Mouse (Mus musculus) stomach, embryonic 16.5 days (tissue): Measurements from ENCODE around the gene Frrs1l. TPM values are rescaled to one million over a fixed set of nuclear protein-coding genes. Genes with fewer than 3 reads are reported as not detected.

Experiments used
- ATAC-seq: fragments of 200-750 bp; cut with Nextera tagmentation; 2 replicates; pipeline ENCODE4 v1.8.0; 2017; ENCODE audit warnings: moderate number of reproducible peaks, moderate TSS enrichment; ENCODE audit not compliant: insufficient read depth, low FRiP score
- H3K27ac ChIP-seq: fragments of 300-500 bp; sonication (generic); 2 replicates; pipeline ENCODE4 v1.5.1; 2014; ENCODE audit warnings: low read length
- H3K27me3 ChIP-seq: fragments of 300-500 bp; sonication (generic); 2 replicates; pipeline ENCODE4 v1.6.1; 2014; ENCODE audit warnings: low read length, control low read depth, mixed read lengths; ENCODE audit not compliant: control insufficient read depth, insufficient read depth
- H3K36me3 ChIP-seq: fragments of 300-500 bp; sonication (generic); 2 replicates; pipeline ENCODE4 v1.6.1; 2014; ENCODE audit warnings: low read length; ENCODE audit not compliant: control insufficient read depth, insufficient read depth
- H3K4me1 ChIP-seq: fragments of 300-500 bp; sonication (generic); 2 replicates; pipeline ENCODE4 v1.6.1; 2014; ENCODE audit warnings: low read length, control low read depth, mixed read lengths; ENCODE audit not compliant: control insufficient read depth, insufficient read depth
- H3K4me2 ChIP-seq: fragments of 300-500 bp; sonication (generic); 2 replicates; pipeline ENCODE4 v1.6.1; 2014; ENCODE audit warnings: low read depth, low read length, mixed read lengths
- H3K4me3 ChIP-seq: fragments of 300-500 bp; sonication (generic); replicated peaks from 2 replicates; pipeline ENCODE4 v1.5.1; 2014; ENCODE audit warnings: mild to moderate bottlenecking, low read length
- H3K9ac ChIP-seq: fragments of 300-500 bp; sonication (generic); 2 replicates; pipeline ENCODE4 v1.6.1; 2014; ENCODE audit warnings: low read length
- H3K9me3 ChIP-seq: fragments of 300-500 bp; sonication (generic); replicated peaks from 2 replicates; pipeline ENCODE4 v1.6.1; 2016; ENCODE audit warnings: low read length, control low read depth; ENCODE audit not compliant: control insufficient read depth
- WGBS: fragments of 180-500 bp; shearing (Covaris S2); extraction: QIAGEN DNeasy Blood & Tissue Kit; methylation state at CpG from one replicate; pipeline ENCODE4 v1.1.7; 2014; 5-methylcytosine and 5-hydroxymethylcytosine counted together
- polyA plus RNA-seq: library from polyadenylated mRNA; unstranded; fragments of >200 nt; fragmentation: Nextera tagmentation; extraction: Ambion mirVana; gene quantifications from 2 replicates; pipeline ENCODE4 v1.2.1, GENCODE M21; 2015

Frrs1l gene
- polyA plus RNA-seq, 1 experiment from 2014 or later = 0.71 TPM

DNA sequence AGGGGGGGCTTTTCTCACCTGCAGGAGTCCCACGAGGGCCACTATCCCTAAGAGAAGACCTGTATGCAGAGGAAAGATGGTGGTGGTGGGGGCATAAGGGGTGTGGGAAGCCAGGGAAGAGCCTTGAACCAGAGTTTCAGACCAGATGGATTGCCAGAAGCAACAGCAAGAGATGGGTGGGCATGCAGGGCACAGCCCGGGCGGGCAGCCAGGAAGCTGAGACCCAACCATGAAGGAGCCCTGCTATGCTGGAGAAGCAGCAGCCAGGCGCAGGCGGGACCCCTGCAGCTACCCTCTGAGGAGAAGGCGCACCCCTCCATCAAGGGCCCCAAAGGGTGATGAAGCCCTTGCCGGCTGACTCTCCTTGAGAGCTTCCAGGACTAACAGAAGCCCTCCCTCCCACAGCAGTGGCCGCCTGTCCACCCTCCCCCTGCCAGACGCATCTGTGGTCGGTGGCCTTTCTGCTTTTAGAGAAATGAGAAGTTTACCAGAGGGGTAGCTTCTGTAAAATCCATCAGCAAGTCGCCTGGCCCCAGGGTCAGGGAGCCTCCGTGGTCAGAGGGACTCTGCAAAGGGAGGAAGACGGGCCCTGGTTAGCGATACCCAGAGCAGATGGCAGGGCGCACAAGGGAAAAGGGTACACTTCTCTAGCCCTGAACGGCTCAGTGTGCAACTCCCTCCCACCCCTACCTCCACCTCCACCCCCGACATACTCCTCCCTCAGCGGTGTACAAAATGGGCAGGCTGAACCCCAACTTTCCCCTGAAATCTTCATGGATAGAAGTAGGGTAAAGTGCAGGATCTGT is 26.4 kb upstream of the Frrs1l start:
- Histone ChIP-seq H3K27ac (no peak overlapping the region), H3K4me1 (no peaks in the 10 kb centered on the region), H3K9ac (no peak overlapping the region), H3K27me3 (no peaks in the 10 kb centered on the region), H3K36me3 (no peaks in the 10 kb centered on the region), H3K4me3 (no peak overlapping the region), H3K9me3 (no peaks in the 10 kb centered on the region), H3K4me2 (no peak overlapping the region)
- 48% methylated on average over 18 of the region's 18 CpGs for WGBS
- no peak for ATAC-seq

DNA sequence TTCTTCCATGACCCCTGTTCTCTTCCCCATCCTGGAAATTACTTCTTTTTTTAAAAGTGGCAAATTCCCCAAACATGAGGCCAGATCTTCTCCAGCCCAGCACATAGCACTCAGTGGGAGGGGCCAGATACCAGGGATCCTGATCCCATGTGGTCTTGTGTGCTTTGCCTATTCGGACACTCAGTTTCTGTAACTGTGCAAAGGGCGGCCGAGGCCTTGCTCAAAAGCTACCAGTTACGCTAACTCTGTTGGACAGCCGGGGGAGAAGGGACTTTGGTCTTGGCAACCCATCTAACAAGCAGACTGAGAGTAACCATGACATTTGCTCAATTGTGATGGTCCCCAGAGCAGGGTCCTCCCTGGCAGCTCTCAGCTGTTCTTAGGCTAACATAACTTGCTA is 24.8 kb upstream of the Frrs1l start:
- Histone ChIP-seq H3K27ac (no peak overlapping the region), H3K9me3 (no peaks in the 10 kb centered on the region), H3K4me1 (peaks cover 5% of the 10 kb centered on the region; the same call in 1 of the 2 replicates), H3K9ac (no peak overlapping the region), H3K27me3 (no peaks in the 10 kb centered on the region), H3K4me2 (no peak overlapping the region), H3K36me3 (no peaks in the 10 kb centered on the region), H3K4me3 (no peak overlapping the region)
- no peak for ATAC-seq
- WGBS = 87% methylated on average over 5 of the region's 5 CpGs

DNA sequence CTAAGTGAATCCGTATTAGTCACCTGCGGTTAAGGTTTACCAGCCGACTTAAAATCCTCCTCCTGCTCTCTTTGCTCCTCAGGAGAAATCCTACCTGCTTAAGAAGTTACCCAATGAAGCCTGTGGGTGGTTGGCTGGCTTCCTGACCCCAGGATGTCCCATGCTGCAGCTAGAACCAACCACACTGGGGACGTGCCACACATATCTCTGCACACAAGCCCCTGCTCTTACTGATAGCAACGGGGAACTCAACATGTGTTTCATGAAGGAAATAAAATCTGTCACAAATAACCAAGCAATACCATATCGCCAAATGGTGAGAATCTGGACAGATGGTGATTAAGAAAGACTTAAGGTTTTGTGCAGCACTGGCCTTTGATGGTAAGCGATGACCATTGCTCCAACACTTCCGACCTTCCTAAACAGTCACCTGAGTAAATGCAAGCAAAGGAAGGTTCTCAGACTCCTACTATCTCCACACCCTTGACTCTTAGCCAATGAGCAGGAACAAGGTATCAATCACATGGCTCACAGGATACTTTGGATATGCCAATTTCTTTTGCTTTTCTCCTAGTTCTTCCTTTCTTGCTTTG is 21.4 kb upstream of the Frrs1l start:
- H3K27ac ChIP-seq = no peak overlapping the region; the same call in 1 of the 2 replicates
- 62% methylated on average over 8 of the region's 8 CpGs for WGBS
- H3K9ac ChIP-seq = no peak overlapping the region
- H3K4me1 ChIP-seq = peaks cover 5% of the 10 kb centered on the region; the same call in 1 of the 2 replicates
- peak; percentile 67; the same call in 1 of the 2 replicates for ATAC-seq
- no peak overlapping the region; the same call in 1 of the 2 replicates for H3K4me2 ChIP-seq
- H3K36me3 ChIP-seq = no peaks in the 10 kb centered on the region
- no peaks in the 10 kb centered on the region for H3K27me3 ChIP-seq
- H3K4me3 ChIP-seq = no peak overlapping the region
- H3K9me3 ChIP-seq = no peaks in the 10 kb centered on the region

GRCm38 (mm10) chr4:57010919-57011318 is 20.7 kb upstream of the Frrs1l start:
- peaks cover 5% of the 10 kb centered on the region; the same call in 1 of the 2 replicates for H3K4me1 ChIP-seq
- no peaks in the 10 kb centered on the region for H3K27me3 ChIP-seq
- ATAC-seq = no peak
- H3K9ac ChIP-seq = no peak overlapping the region
- H3K4me3 ChIP-seq = no peak overlapping the region
- no peaks in the 10 kb centered on the region for H3K9me3 ChIP-seq
- WGBS = 10% methylated on average over 6 of the region's 6 CpGs
- H3K4me2 ChIP-seq = no peak overlapping the region; the same call in 1 of the 2 replicates
- H3K36me3 ChIP-seq = no peaks in the 10 kb centered on the region
- no peak overlapping the region; the same call in 1 of the 2 replicates for H3K27ac ChIP-seq

- no peak overlapping the region for H3K27ac ChIP-seq
- H3K4me2 ChIP-seq = no peak overlapping the region
- peaks cover 5% of the 10 kb centered on the region; the same call in 1 of the 2 replicates for H3K4me1 ChIP-seq
- no peaks in the 10 kb centered on the region for H3K9me3 ChIP-seq
- no peaks in the 10 kb centered on the region for H3K36me3 ChIP-seq
- H3K27me3 ChIP-seq = no peaks in the 10 kb centered on the region
- 44% methylated on average over 5 of the region's 5 CpGs for WGBS
- no peak for ATAC-seq
- H3K4me3 ChIP-seq = no peak overlapping the region
- no peak overlapping the region for H3K9ac ChIP-seq
Measured at GRCm38 (mm10) chr4:57010425-57010824, 20.2 kb upstream of the Frrs1l start.

DNA sequence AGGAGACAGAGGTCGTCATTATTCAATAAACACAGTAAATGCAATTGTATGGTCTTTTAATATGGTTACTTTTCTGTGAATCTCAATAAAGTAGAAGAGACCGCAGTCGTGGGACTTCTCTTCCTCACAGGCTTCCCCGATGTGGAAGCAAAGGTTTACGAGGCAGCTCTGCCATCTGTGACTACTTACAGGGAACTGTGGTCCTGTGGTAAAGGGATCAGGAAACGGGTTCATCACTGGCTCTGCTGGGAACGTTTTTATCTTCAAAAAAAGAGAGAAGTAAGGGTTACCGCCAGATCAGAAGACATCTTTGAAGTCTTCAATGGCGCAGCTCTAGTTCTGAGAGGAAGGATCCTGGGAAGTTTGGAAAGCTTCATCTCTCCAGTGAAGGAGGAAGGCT is 17.5 kb upstream of the Frrs1l start:
- Histone ChIP-seq H3K27ac (no peak overlapping the region), H3K9ac (no peak overlapping the region), H3K27me3 (no peaks in the 10 kb centered on the region), H3K9me3 (no peaks in the 10 kb centered on the region), H3K4me2 (no peak overlapping the region), H3K36me3 (no peaks in the 10 kb centered on the region), H3K4me3 (no peak overlapping the region), H3K4me1 (peaks cover 11% of the 10 kb centered on the region)
- no peak for ATAC-seq
- WGBS = 82% methylated on average over 9 of the region's 9 CpGs

DNA sequence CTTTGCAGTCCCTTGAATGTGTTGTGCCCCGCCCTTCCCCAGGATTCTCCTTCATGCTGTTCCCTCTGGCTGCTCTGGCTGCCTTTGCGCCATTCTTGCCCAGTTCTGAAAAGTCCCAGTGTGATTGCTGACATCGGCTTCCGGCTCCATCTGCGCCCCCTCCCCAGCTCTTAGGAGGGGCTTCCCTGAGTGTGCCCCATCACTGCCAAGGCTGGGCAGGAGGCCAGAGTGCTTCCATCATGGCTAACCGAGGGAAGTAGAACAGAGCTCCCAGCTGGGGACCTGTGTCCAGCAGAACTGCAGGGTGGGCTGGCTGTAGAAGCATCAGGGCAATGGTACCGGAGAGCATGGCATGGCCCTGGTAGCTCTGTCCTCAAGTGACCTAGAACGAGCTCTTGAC is 14.8 kb upstream of the Frrs1l start:
- no peak overlapping the region for H3K27ac ChIP-seq

DNA sequence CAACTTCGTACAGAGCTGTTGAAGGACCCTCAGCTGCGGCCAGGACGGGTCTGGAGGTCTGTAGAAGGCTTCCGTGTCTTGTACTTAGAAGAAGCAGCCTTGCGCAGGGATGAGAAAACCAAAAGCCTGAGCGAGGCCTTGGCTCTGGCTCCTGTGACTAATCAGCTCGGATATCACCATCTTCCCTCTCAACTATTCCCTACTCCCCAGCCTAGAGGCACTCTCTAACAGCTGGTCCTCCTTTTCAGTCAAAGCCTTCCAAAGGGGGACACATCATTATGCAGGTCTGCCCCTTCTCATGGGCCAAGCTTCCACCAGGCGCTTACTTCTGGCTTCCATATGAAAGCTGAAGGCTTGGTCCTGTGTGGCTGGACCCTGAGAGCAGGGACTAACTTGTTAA is 13.7 kb upstream of the Frrs1l start:
- WGBS = 84% methylated on average over 8 of the region's 8 CpGs
- peaks cover 6% of the 10 kb centered on the region for H3K4me1 ChIP-seq
- no peaks in the 10 kb centered on the region for H3K27me3 ChIP-seq
- H3K36me3 ChIP-seq = no peaks in the 10 kb centered on the region
- H3K9ac ChIP-seq = no peak overlapping the region
- no peak overlapping the region for H3K27ac ChIP-seq
- no peak overlapping the region for H3K4me3 ChIP-seq
- ATAC-seq = no peak
- H3K9me3 ChIP-seq = no peaks in the 10 kb centered on the region
- H3K4me2 ChIP-seq = no peak overlapping the region

More for the DNA sequence above, 14.8 kb upstream of the Frrs1l start:
- WGBS = 71% methylated on average over 8 of the region's 8 CpGs
- H3K4me1 ChIP-seq = peaks cover 6% of the 10 kb centered on the region
- no peaks in the 10 kb centered on the region for H3K27me3 ChIP-seq
- peak; percentile 40; the same call in 1 of the 2 replicates for ATAC-seq
- no peak overlapping the region for H3K9ac ChIP-seq
- H3K36me3 ChIP-seq = no peaks in the 10 kb centered on the region
- no peak overlapping the region for H3K4me2 ChIP-seq
- H3K4me3 ChIP-seq = no peak overlapping the region
- no peaks in the 10 kb centered on the region for H3K9me3 ChIP-seq

- no peak for ATAC-seq
- Histone ChIP-seq H3K4me2 (no peak overlapping the region), H3K36me3 (no peaks in the 10 kb centered on the region), H3K9ac (no peak overlapping the region), H3K4me3 (no peak overlapping the region), H3K27me3 (no peaks in the 10 kb centered on the region), H3K4me1 (peaks cover 6% of the 10 kb centered on the region), H3K9me3 (no peaks in the 10 kb centered on the region), H3K27ac (no peak overlapping the region)
- 44% methylated on average over 3 of the region's 3 CpGs for WGBS
Measured at GRCm38 (mm10) chr4:57002751-57003150, 12.6 kb upstream of the Frrs1l start.
